Mouse (Mus musculus): ENCODE data around the gene Srrm1. TPM values are rescaled to one million over a fixed set of nuclear protein-coding genes. Genes with fewer than 3 reads are reported as not detected.
A peak's percentile ranks its signal among the peaks of the same experiment; 100 is the strongest.
"Not testable (repeated sequence)": the region's sequence is repeated elsewhere in the genome, so short reads cannot be mapped to it uniquely, and the experiment has no call there.

The Srrm1 gene
- polyA plus RNA-seq, 1 experiment = 12.2 TPM

DNA sequence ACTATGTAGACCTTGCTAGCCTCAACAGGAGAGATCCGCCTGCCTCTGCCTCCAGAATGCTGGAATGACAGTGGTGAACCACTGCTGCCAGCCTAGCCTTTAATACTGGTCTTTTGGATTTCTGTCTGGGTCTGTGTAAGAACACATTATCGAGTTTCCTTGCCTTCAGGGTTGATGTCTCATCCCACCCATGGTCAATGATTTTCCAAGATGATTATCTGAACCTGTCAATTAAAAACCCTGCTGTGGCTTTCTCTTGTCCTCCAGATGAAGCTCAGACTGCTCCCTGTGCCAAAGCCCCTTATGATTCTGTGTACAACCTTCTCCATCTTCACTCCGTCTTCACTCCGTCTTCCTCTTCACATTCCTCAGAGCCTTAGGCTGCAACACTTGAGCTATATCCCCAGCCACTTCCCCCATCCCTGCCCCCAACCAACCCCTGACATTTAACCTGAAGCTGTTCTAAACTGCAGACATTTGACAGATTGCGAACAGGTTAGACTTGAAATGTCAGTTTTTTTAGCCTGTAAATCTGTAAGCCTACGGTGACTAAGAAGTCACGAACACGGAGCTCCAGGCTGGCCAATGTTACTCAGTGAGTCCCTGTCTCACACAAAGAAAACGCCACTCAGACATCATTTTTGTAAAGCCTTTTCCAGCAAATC is 2.9 kb upstream of the Srrm1 start:
- no peaks in the 10 kb centered on the region for H3K36me3 ChIP-seq (ENCODE audit: control insufficient read depth, insufficient read depth, low read length)
- no peak overlapping the region for H3K27ac ChIP-seq (ENCODE audit: insufficient read depth, low read depth, low read length)
- H3K4me1 ChIP-seq (ENCODE audit: control insufficient read depth, insufficient read depth, insufficient read length, low read length) = peaks cover 13% of the 10 kb centered on the region
- 43% methylated on average over 9 of the region's 9 CpGs for WGBS
- no peaks in the 10 kb centered on the region for H3K27me3 ChIP-seq (ENCODE audit: control insufficient read depth, insufficient read depth, low read length)
- TF ChIP-seq CTCF (IDR thresholded peaks at IDR 0.05; ENCODE audit: extremely low read depth, insufficient read length, insufficient replicate concordance, low read depth, low read length) (no peak), POLR2A (IDR thresholded peaks at IDR 0.05; ENCODE audit: low read depth, low read length) (no peak)
- no peak overlapping the region for H3K4me3 ChIP-seq (ENCODE audit: low read depth, low read length)

DNA sequence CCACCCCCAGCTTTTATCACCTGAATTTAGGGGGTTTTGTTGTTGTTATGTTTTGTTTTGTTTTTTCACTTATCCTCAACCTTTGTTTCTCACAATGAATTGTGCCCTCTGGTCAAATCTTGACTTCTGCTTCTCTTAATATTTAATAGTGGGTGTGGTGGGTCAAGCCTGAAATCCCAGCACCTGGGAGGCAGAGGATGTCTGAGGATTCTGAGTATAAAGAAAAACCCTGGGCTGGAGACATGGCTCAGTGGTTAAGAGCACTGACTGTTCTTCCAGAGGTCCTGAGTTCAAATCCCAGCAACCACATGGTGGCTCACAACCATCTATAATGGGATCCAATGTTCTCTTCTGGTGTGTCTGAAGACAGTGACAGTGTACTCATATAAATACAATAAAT is 1.6 kb upstream of the Srrm1 start:
- not testable (repeated sequence) for H3K4me3 ChIP-seq (ENCODE audit: low read depth, low read length); H3K27ac ChIP-seq (ENCODE audit: insufficient read depth, low read depth, low read length); H3K36me3 ChIP-seq (ENCODE audit: control insufficient read depth, insufficient read depth, low read length); H3K27me3 ChIP-seq (ENCODE audit: control insufficient read depth, insufficient read depth, low read length)
- H3K4me1 ChIP-seq (ENCODE audit: control insufficient read depth, insufficient read depth, insufficient read length, low read length) = peaks cover 13% of the 10 kb centered on the region

GRCm38 (mm10) chr4:135353794-135354450 is 801 bp upstream of the Srrm1 start:
- Histone ChIP-seq H3K27me3 (ENCODE audit: control insufficient read depth, insufficient read depth, low read length) (no peaks in the 10 kb centered on the region), H3K27ac (ENCODE audit: insufficient read depth, low read depth, low read length) (peak overlapping the region; percentile 75), H3K36me3 (ENCODE audit: control insufficient read depth, insufficient read depth, low read length) (peaks cover 2% of the 10 kb centered on the region; the same call in 1 of the 2 replicates), H3K4me3 (ENCODE audit: low read depth, low read length) (peak overlapping the region; percentile 96), H3K4me1 (ENCODE audit: control insufficient read depth, insufficient read depth, insufficient read length, low read length) (peaks cover 13% of the 10 kb centered on the region)
- TF ChIP-seq CTCF (IDR thresholded peaks at IDR 0.05; ENCODE audit: extremely low read depth, insufficient read length, insufficient replicate concordance, low read depth, low read length) (no peak), POLR2A (IDR thresholded peaks at IDR 0.05; ENCODE audit: low read depth, low read length) (no peak)
- 5% methylated on average over 12 of the region's 12 CpGs for WGBS

DNA sequence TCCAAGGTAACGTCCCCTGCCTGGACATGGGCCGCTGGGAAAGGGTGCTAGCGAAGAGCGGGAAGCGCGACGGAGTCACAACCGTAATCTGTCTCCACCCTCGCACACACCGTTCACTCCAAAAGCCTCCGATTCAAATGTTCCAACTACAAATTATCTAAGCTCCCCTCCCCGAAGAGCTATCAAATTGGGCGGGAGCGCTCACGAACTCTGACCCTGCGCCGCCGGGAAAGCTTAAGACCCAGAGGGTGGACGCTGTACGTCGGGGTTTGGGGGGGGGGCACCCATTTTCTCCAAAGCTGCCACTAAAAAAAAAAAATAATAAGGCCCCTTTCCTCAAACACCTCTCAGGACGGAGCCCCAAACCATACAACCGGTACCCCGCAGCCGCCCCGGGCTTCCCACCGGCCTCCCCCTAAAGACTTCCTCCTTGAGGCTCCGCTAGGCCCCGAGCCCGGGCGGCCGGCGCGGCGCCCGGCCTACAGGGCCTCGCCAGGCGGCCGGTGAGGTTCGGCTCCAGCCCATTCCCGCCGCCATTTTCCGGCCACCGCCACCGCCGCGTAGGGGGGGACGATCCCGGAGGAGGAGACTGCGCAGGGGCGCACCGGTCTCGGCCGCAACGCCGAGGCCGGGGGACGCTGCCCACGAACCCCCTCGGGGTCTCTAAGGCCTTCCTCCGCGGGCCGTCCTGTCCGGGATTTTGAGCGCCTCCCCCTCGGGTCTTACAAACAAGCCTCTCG is 625 bp downstream of the Srrm1 start:
- peaks cover 13% of the 10 kb centered on the region for H3K4me1 ChIP-seq (ENCODE audit: control insufficient read depth, insufficient read depth, insufficient read length, low read length)
- peak overlapping the region; percentile 96 for H3K4me3 ChIP-seq (ENCODE audit: low read depth, low read length)
- no peaks in the 10 kb centered on the region for H3K27me3 ChIP-seq (ENCODE audit: control insufficient read depth, insufficient read depth, low read length)
- peaks cover 5% of the 10 kb centered on the region; the same call in 1 of the 2 replicates for H3K36me3 ChIP-seq (ENCODE audit: control insufficient read depth, insufficient read depth, low read length)
- under 1% methylated on average over 65 of the region's 67 CpGs for WGBS
- peak overlapping the region; percentile 86 for H3K27ac ChIP-seq (ENCODE audit: insufficient read depth, low read depth, low read length)
- no peak for TF ChIP-seq CTCF (IDR thresholded peaks at IDR 0.05; ENCODE audit: extremely low read depth, insufficient read length, insufficient replicate concordance, low read depth, low read length)
- no peak for TF ChIP-seq POLR2A (IDR thresholded peaks at IDR 0.05; ENCODE audit: low read depth, low read length)

DNA sequence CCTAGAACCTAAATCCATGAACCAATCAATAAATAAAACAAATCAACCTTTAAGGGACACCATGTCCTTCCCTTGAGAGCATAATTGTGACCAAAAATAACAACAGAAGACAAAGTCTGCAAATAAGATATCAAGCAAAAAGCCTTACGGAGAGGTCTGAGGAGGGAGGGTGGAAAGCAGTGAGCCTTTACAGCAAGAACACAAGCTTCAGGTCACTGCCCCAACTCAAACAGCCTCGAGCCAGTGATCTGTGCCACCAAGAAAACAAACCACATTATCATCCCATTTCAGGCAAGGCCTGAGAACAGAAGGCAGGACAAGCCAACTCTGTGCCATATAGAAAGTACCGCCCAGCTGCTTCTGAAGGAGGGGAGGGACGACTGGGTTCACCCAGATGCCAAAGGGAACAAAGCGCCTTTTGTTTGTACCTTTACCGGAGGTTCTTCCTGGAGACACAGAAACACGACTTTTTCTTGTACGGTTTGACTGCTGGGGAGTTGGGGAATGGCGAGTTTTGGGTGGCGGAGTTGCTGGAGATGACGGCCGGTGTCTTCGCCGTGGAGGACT is 15.7 kb downstream of the Srrm1 start:
- H3K27ac ChIP-seq (ENCODE audit: insufficient read depth, low read depth, low read length) = 0 out of 2 replicates have a peak overlapping the region, but pooled peaks have one; percentile 11
- H3K36me3 ChIP-seq (ENCODE audit: control insufficient read depth, insufficient read depth, low read length) = peaks cover 76% of the 10 kb centered on the region
- WGBS = 31% methylated on average over 14 of the region's 14 CpGs
- TF ChIP-seq CTCF (IDR thresholded peaks at IDR 0.05; ENCODE audit: extremely low read depth, insufficient read length, insufficient replicate concordance, low read depth, low read length) (no peak), POLR2A (IDR thresholded peaks at IDR 0.05; ENCODE audit: low read depth, low read length) (no peak)
- H3K4me1 ChIP-seq (ENCODE audit: control insufficient read depth, insufficient read depth, insufficient read length, low read length) = peaks cover 10% of the 10 kb centered on the region; the same call in 1 of the 2 replicates
- no peak overlapping the region for H3K4me3 ChIP-seq (ENCODE audit: low read depth, low read length)
- H3K27me3 ChIP-seq (ENCODE audit: control insufficient read depth, insufficient read depth, low read length) = no peaks in the 10 kb centered on the region

- TF ChIP-seq POLR2A (IDR thresholded peaks at IDR 0.05; ENCODE audit: low read depth, low read length) (no peak), CTCF (IDR thresholded peaks at IDR 0.05; ENCODE audit: extremely low read depth, insufficient read length, insufficient replicate concordance, low read depth, low read length) (no peak)
- WGBS = 29% methylated on average over 3 of the region's 3 CpGs
Observed at GRCm38 (mm10) chr4:135336023-135336357, 17.1 kb downstream of the Srrm1 start.

More at GRCm38 (mm10) chr4:135336023-135336357, 17.1 kb downstream of the Srrm1 start:
- no peaks in the 10 kb centered on the region for H3K27me3 ChIP-seq (ENCODE audit: control insufficient read depth, insufficient read depth, low read length)
- H3K4me1 ChIP-seq (ENCODE audit: control insufficient read depth, insufficient read depth, insufficient read length, low read length) = peaks cover 10% of the 10 kb centered on the region; the same call in 1 of the 2 replicates
- H3K36me3 ChIP-seq (ENCODE audit: control insufficient read depth, insufficient read depth, low read length) = peaks cover 76% of the 10 kb centered on the region
- H3K27ac ChIP-seq (ENCODE audit: insufficient read depth, low read depth, low read length) = 0 out of 2 replicates have a peak overlapping the region, but pooled peaks have one; percentile 34
- no peak overlapping the region for H3K4me3 ChIP-seq (ENCODE audit: low read depth, low read length)
